Mouse (Mus musculus): ENCODE results near the gene Map2k5.

The Map2k5 gene

DNA sequence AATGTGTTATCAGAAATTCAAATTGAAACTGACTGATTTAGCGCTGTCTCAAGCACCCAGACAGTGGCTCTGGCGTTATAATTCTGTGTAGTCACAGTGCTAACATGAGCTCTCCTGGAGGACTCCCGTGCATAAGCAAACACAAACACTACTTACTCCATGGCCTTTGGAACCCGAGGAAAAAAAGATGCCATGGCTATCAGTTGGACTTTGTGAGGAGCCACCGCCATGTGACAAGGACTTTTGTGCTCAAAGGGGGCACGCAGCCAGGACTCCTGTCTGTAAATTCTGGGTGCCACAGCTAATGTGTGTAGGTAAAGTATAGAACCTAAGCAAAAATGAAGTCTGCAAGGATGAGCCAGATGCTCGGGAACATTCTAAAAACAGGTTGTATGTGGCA lies 192.5 kb downstream of the Map2k5 start:
- DNase-seq (ENCODE audit: low spot score): no peak

DNA sequence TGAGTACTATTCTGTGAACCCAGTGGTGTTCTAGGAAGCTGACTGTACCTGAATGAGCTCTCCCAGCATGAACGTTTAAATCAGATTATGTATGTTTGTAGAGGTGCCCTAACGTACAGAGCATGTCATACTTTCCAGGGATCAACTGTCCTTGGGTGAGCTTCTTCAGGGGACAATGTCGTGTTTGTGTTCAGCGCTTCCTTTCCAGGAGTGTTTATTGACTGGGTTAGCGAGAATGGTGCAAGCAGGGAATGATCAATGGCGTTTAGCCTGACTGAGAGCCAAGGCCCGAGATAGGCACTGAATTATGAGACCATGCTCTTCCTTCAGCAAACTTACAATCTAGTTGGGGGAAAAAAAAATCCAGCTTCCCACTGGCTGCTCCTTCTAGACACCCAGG lies 193.8 kb downstream of the Map2k5 start:
- no peak for DNase-seq (ENCODE audit: low spot score)

DNA sequence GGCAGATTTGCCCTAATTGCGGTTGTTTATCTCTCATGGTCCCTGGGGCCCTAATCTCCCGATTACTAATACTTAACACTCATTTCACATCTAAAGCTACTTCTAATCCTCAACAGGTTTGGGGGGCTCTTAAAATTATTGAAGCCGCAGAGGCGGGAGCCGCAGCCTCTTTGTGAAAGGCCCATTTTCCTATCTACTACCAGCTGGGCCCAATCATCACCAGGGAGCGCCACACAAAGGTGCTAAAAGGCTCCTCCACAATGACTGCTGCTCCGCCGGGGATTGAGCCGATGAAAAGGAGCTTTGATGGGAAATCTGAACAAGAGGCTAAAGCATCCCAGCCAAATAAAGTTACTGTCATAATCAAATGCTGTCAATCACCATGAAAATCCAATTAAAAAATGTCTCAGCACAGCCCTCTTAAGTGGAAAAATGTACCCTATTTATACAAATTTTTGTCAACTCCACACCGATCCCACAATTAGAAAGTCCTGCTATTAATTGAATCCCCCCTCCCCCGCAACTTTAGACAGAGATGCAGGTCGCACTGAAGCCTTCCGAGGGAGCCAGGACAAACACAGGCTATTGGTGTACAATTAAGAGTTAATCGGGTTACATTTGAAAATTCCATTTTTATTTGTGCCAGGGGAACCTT lies 195.3 kb downstream of the Map2k5 start:
- peak; percentile 77 for DNase-seq (ENCODE audit: low spot score)

DNA sequence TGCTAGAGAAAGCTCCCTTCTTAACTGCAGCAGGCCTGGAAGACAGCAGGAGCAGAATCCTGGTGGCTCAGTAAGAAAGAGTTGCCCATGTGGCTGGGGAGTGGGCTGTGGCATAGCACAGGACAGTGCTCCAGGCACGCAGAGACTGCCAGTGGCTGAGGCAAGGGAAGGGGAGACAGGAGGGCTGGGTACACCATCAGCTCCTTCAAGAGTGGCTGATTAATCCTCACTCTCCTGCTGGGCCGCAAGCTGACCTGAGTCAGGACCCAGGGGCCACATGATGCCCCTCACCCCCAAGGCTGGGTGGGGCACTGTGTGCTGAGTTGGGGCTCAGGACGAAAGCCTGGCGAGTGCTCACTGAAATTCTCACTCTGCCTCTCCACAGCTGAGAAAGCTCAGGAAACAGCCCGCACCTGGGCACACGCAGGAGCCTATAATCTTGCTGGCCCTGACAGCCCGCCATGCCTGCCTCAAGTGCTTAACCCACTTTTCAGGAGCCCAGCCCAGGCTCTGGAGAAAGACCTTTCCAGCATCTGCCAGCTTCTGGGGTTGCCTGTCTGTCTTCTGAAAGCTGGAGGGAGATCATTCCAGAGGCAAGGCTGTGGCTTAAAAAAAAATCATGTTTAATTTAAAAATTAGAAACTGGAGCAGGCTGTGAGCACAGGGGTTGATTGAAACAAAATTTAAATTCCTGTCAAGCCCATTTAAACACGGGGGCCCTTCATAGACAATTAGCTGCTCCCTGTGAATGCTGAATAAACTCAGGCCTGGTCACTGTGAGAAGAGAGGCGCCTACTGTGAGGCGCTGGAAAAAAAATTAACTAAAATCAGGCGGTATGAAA lies 196.1 kb downstream of the Map2k5 start:
- DNase-seq (ENCODE audit: low spot score): no peak

DNA sequence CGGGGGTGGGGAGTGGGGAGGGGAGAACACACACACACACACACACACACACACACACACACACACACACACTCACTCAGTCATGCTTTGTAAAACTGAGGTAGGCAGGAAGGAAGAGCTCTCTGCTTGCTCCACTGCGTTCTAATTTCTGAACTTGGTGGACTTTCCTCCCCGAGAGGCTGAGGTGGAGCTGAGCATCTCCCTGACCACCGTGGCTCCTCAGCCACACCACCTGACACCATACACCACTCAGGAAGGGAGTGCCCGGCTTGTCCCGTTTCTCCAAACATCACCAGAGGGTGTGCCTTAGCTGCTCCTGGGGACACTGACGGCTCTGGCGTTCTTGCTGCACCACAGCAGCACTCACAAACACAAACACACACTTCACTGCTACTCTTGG lies 199.4 kb downstream of the Map2k5 start:
- no peak for DNase-seq (ENCODE audit: low spot score)

DNA sequence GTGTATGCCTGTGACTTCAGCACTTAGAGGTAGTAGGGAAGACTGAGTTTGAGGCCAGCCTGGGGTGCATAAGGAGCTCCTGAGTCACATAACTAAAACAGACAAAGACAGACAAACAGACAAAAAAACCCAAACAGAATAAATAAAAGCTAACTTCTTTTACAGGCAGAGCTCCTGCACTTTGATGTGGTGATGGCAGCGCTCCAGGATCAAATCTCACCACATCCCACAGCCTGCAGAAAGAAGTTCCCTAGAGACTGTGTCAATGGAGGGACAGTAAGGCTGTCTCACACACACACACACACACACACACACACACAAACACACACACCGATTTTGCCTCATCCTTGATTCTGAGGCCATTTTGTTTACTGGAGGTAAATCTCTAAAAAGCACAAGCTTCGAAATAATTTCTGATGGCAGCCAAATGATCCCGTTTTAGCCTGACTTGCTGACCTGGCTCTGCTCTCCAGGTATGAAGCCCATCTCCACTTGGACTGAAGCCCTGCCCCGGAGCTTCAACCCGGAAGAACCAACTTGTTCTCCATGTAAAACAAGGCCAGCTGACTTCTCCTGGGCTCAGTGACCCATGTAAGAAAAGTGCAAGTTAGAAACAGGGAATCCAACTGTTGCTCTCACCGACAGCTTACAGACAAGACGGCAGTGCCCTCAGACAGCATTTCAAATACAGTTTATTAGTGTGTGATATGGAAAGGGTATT lies 203.5 kb downstream of the Map2k5 start:
- DNase-seq (ENCODE audit: low spot score): no peak

DNA sequence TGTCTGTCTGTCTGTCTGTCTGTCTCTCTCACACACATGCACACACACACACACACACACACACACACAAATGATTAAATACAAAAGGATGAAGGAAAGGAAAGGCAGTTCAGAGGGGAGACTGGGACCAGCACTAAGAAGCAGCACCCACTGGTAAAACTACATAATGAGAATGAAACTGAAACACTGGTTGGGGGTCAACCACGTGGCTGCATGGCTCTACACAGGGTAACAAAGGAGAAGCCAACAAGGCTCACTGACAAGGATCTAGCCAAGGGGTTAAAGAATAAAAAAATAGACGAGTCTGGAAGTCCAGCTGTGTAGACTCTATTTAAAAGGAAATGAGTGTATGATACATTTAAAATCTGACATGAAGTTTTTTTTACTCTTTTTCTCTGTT lies 205.8 kb downstream of the Map2k5 start:
- DNase-seq (ENCODE audit: low spot score): no peak

DNA sequence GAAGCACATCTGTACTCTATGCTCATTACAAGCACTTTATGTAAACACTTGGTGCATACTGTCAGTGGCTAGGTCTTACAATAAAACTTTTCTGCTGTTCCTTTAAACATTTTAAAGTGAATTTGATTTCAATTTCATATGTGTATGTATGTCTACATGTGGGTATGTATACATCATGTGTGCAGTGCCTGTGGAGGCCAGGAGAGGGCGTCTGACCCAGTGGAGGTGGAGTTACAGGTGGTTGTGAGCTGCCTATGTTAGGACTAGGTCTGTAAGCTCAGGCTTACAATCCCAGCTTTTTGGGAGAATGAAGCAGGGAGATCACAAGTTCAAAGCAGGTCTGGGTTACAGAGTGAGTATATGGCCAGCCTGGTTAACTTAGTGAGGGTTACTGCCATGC lies 208.6 kb downstream of the Map2k5 start:
- no peak for DNase-seq (ENCODE audit: low spot score)

DNA sequence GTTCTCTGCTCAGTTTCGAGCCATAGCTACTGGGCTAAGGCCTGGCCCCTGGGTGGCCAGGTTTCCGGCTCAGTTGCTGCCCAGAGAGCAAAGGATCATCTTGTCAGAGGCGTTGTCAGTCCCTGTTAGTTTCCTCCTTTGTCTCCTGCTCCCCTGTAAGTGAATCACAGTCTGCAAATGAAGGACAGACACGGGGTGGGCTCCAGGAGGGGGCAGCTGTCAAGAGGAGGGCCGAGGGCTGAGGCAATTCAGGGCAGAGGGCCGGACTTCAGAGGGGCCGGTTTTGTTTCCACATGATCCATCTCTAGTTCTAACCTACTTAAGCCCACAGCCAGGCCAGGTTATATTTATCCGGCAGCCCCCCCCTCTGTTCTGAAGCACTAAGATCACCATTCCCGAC lies 212.6 kb downstream of the Map2k5 start:
- no peak for DNase-seq (ENCODE audit: low spot score)

DNA sequence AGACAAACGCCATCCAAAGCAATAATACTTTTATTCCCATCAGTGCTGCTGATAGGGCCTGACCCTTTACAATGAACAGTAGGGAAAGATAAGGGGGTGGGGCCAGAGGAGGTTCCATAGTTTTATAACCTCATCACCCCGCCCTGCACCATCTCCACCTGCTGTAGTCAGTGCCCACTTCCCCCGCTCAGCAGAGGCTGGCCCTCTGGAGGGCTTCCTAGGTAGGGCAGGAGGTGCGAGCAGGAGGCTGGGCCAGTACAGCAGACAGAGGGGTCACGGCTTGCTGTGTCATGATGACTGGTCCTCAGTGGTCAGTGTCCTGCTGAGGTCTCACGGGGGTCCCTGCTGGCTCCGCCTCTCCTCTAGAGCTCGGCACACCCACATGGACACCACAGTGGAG lies 213.9 kb downstream of the Map2k5 start:
- no peak for DNase-seq (ENCODE audit: low spot score)

DNA sequence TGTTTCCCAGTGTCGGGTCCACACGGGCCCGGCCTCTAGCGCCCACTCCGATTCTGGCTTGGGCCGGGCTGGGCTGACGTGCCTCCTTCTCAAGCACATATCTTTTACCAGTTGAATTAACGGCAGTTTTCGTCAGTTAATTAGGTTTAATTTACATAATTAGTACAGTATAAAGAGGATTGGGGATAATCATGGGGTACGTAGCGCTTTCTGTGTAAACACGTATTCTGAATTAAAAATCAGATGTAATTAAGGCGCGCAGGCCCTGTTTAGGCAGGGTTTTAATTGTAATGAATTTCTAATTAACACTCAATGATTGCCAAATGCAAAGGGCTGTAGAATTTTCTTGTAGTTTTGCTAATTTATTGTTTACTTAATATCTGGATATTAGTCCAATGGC lies 225.8 kb downstream of the Map2k5 start:
- no peak for DNase-seq (ENCODE audit: low spot score)

DNA sequence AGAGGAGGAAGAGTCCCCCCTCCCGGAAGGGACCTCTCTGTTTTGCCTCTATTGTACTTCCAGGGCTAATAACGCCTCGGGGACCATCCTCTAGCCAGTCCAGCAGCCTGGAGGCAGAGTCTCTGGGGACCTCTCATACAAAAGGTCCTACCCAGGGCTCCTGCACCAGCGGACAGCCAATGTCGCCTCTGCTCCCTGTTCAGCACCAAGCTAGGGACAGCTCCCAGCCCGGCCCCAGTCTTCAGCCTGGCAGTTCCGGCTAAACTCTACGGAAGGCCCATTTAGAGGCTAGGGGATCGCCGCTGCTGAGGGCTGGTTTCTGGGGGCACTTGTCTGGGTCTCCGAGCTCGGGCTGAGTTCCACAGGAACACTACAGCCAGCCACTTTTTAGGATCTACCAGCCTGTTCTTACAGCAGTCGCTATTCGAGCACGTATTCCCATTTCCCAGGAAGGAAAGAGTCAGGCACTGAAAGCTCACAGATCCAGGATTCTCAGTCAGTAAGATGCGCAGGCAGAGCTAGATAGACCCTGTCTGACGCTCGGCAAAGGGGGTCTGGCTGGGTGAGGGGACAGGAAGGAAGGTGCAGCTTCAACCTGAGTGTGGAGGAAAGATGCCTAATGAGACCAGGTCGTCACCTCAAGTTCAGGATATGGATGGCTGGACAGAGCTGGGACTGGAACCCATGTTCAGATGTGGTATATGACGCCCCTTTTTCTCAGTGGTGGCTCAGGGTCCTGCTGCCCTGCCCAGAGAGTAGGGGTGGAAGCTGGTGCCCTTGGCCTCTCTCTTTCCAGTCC lies 226.4 kb downstream of the Map2k5 start:
- peak; percentile 89 for DNase-seq (ENCODE audit: low spot score)

DNA sequence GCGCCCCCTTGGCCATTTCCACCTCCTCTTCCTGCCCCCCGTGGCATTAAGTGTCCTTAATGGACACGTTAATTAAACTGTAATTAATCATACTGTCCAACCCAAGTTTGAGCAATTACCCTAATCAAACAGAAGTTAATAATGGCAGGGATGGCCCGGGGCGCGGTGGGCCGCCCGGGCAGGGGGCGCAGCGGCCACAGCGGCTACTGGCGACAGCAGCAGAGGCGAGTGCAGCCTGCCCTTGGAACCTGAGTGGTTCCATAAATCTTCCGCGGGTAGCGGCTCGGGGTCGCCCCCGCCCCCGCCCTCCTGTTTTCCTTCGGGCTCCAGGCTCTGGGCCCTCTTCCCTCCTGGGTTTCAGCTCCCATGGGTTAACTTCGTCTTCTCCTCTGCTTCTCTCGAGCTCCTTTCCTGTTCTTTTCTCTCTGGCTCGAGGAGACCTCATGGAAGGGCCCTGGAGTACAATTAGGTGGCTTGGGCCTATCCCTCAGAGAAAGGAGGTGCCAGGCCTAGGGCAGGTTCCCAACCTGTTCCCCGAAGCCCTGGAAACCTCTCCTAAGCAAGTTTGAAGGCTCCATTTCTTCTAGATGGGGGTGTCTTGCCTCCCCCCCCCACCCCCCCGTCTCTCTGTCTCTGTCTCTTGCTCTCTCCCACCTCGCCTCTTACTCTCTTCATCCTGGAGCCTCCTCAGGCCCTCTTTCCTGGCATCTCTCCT lies 227.5 kb downstream of the Map2k5 start:
- peak; percentile 38 for DNase-seq (ENCODE audit: low spot score)

DNA sequence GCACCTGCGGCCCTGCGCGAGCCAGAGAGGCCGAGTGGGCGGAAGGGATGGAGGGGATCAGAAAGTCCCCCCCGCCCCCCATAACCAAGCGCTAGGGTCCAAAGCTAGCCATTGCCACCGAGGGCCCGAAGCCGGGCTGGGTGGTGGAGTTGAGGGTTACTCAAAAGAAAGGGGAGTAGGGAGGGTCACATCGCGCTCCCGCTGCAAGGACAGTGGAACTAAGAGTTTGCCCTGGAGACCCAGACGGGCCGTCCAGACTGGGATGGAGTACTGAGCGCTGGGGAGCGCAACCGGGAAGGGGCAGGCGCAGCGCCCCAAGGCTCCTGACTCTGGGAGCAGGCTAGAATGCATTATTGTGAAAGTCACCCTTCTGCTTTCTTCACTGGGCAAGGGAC lies 228.3 kb downstream of the Map2k5 start:
- DNase-seq (ENCODE audit: low spot score): no peak

DNA sequence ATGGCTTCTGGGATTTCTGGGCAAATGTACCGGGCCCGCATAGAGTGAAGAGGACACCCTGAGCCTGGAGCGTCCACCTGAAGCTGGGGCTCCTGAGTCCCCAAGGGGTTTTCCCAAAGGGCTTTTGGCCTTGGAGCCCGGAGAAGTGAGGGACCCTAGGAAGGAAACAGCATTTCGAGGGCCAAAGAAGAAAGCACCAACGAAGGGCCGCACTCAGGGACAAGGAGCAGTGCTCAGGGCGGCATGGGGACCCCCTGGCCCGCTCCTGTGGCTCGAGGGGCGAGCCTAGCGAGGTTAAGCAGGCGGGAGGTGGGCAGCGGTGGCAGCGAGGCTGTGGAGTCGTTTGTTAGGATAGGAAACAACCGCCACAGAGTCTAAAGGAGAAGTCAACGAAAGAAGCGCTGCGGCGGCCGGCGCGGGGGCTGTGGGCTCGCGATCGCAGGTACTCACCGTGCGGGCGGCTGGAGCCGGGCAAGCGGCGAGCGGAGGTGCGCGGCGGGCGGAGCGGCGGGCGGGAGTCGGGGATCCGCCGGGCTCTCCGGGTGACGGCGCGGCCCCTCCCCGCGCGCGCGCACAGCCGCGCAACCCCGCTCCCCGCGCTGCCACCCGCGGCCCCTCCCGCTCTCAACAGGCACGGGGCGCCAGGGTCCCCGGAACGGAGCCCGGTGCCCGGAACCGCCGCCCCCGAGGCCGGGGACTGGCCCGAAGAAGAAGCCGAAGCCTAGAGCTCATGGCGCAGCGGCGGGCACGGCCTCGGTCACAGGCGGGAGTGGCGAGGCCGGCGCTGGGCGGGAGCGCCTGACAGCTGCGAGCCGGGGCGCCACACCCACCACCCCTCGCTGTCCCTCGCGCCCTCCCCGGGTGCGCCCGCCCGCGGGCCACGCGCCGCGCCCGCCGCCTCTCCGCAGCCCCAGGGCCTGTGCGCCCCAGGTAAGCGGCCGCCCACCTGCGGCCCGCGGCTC lies 229.0 kb downstream of the Map2k5 start, which contains the start of gene Skor1:
Skor1 (minus strand) TSS at position 552 of the 962 bp plus-strand sequence.
- no peak for DNase-seq (ENCODE audit: low spot score)

DNA sequence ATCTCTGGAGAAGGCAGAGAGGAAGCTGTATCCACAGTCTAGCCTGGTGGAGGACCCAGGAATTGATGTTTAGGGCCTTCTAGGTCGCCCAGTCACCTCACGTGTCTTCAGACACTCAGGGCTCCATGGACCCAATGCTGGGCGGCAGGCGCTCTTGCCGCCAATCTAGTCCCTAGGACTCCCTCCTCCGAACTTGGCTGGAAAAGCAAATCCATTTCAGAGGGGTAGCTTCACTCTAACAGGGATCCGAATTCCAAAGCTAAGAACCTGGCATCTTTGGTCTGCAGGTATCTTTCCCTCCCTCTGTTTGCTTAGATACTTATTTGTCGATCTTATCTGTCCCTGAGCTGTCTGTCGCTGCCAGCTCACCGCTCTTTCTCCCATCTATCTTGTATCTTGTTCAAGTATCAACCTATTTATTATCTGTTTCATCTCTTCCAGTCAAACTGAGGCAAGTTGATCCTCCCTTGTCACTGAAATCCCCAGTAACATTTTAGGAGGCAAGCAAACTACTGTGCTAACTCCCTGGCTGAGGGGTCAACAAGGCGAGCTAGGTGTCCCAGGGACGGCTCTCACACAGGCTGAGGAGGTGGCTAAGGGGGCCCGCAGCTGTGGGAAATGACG lies 229.8 kb downstream of the Map2k5 start:
- DNase-seq (ENCODE audit: low spot score): peak; percentile 40

DNA sequence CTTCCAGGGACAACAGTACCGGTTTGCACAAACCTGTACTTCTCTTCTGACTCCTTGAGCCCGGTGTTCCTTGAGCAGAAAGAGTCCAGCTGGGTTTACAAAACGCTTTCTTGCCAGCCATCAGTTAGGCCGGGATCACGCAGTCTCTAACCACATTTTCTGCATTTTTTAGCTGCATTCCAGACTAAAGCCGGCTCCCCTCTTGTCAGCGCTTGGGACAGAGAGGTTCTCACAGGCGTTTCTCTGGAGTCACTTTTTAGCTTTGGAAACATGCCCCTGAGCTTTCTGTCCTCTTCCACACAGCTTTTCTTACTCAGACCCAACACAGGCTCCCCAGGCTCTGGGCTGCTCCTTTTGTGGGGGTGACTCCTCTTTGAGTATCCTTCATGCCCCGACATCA lies 230.4 kb downstream of the Map2k5 start:
- DNase-seq (ENCODE audit: low spot score): peak; percentile 37

DNA sequence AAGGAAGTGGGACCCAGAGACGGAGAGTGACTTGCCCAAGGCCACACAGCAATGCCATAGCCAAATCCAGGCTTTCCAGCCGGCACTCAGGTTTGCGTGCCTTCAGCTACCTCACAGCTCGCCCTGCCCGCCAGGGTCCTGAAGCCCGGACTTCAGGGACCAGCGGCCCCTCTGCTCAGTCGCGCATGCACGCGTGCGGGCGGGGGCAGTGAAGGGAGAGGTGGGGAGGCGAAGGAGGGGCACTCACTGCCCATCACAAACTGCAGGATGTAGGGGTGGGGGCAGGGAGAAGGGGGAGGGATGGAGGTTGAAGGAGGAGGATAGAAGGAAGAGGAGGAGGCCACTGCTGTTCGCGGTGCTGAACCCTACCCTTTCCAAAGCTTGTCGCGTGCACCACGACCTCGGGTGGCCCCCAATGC lies 230.8 kb downstream of the Map2k5 start:
- DNase-seq (ENCODE audit: low spot score): peak; percentile 40

DNA sequence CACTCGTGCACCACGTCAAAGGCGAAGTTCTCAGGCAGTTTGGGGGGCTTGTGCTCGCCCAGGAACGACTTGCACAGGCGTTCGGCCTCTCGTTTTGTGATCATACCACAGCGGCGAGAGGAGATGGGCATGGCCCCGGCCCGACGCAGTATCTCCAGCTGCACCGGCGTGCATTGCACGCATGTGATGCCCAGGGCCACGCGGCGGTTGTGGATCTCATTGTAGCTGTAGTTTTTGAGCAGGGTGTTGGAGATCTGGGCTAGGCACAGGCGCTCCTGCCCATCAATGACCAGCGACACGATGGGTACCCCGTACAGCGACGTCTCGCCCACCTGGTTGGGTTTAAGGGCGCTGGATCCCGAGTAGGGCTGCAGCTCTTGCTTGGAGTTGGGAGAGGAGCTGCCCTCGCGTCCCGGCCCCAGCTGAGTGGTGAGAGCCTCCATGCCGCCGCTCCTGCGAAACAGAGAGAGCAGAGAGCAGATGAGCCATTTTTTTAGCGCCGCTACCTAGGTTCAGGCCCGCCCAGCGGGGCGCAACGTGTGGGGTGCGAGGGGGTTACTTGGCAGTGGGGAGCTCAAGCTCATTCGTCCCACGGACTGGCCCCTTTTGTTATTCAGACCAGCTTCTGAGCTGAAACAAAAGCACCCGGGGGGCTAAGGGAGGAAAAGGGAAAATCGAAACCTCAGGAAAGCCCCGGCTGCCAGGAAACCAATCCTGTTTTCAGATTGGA lies 231.4 kb downstream of the Map2k5 start:
- no peak for DNase-seq (ENCODE audit: low spot score)

All from embryo, embryonic 10.5 days (tissue).